Mouse (Mus musculus) spleen, postnatal 10 days (tissue): ENCODE measurements around the gene Rnf207.

ENCODE experiments used
- DNase-seq, 2 experiments: peaks; one replicate each; pipeline ENCODE4 v3.0.0; 2021 to 2022; ENCODE audit warnings: low spot score in 2 of 2

Gene Rnf207

GRCm38 (mm10) chr4:152328691-152329090 lies 9.9 kb upstream of the Rnf207 start:
- DNase-seq = peak in 1 of 2 experiments; percentile 78

- DNase-seq = no peak
Measured at GRCm38 (mm10) chr4:152326543-152326942, 7.8 kb upstream of the Rnf207 start.

- DNase-seq = peak; percentile 77 to 91
Measured at GRCm38 (mm10) chr4:152325574-152326411, 7.0 kb upstream of the Rnf207 start, which contains the start of gene Rpl22. Gene Rpl22 (plus strand): TSS chr4:152325742.

GRCm38 (mm10) chr4:152324641-152325562 lies 6.1 kb upstream of the Rnf207 start:
- no peak for DNase-seq

- DNase-seq = no peak
Measured at GRCm38 (mm10) chr4:152321464-152321863, 2.7 kb upstream of the Rnf207 start.

- DNase-seq = no peak
Measured at GRCm38 (mm10) chr4:152317631-152318033, 1.2 kb downstream of the Rnf207 start.

GRCm38 (mm10) chr4:152315498-152316213 lies 3.1 kb downstream of the Rnf207 start:
- DNase-seq = no peak

- no peak for DNase-seq
Measured at GRCm38 (mm10) chr4:152313934-152314333, 4.9 kb downstream of the Rnf207 start.

- no peak for DNase-seq
Measured at GRCm38 (mm10) chr4:152313211-152313632, 5.6 kb downstream of the Rnf207 start.

GRCm38 (mm10) chr4:152312186-152312585 lies 6.6 kb downstream of the Rnf207 start:
- no peak for DNase-seq

GRCm38 (mm10) chr4:152307542-152307941 lies 11.3 kb downstream of the Rnf207 start:
- DNase-seq = no peak

- no peak for DNase-seq
Measured at GRCm38 (mm10) chr4:152305991-152306390, 12.8 kb downstream of the Rnf207 start.

GRCm38 (mm10) chr4:152304685-152305084 lies 14.1 kb downstream of the Rnf207 start:
- no peak for DNase-seq

- no peak for DNase-seq
Measured at GRCm38 (mm10) chr4:152303172-152303571, 15.6 kb downstream of the Rnf207 start.

- no peak for DNase-seq
Measured at GRCm38 (mm10) chr4:152302012-152302411, 16.8 kb downstream of the Rnf207 start.

- DNase-seq = no peak
Measured at GRCm38 (mm10) chr4:152300375-152300774, 18.4 kb downstream of the Rnf207 start.

- no peak for DNase-seq
Measured at GRCm38 (mm10) chr4:152298836-152299235, 20.0 kb downstream of the Rnf207 start.

GRCm38 (mm10) chr4:152296874-152297861 lies 21.6 kb downstream of the Rnf207 start, which contains the start of gene Icmt:
Gene Icmt (plus strand): TSS chr4:152297227.
- DNase-seq = peak; percentile 99 to 100

GRCm38 (mm10) chr4:152296371-152296770 lies 22.4 kb downstream of the Rnf207 start:
- DNase-seq = no peak

GRCm38 (mm10) chr4:152295916-152296315 lies 22.9 kb downstream of the Rnf207 start:
- DNase-seq = no peak
